8 mouse cellular contexts compared by ENCODE assay signal in the genomic region with DNA sequence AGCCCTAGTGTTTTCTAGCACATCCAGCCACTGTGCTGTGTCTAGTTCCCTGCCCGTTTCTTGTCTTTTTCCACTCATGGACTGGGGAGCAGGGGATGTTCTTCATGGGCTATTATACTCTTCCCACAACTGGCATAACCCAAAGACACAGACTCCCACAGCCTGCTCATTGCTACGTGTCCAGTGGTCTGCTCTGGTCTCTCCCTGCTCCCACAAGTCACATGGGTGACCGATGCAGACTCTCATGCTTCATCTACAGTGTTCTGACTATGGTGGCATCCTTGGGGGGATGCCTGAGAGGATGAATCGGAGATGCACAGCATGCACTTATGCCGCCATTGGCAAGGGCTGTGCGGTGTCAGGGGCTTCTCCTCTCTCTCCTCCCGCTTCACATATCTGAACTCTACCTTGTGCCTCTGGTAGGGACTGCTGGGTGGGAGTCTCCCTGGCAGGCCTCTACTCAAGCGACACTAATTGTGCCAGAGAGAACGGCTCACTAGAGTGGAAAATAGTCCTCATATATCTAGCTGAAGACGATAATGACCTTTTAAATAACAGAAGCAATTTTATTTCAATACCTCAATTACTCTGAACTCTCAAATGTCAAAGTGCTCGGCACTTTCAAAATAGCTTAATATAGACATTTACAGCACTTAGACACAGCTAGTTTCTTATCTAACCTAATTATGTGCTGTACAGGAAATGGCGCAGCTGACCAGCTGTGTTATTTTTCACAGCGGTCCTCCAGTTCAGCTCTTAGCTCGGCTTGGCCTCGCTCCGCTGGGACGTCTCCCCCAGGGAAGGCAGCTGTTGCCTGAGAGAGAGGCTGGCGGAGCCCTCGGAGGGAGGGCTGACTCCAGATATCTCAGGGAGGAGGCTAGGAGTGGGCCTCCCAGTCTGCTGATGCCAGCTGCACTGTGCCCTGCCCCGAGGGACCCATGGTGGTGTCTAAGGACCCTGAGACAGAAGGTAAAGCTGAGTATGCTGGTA. TPM values are rescaled to one million over a fixed set of nuclear protein-coding genes. Genes with fewer than 3 reads are reported as not detected.
A peak's percentile ranks its signal among the peaks of the same experiment; 100 is the strongest.
DNase-seq lines count a peak whose midpoint lies in the region; ATAC-seq and TF ChIP-seq lines count a peak whose summit lies in the region.

No protein-coding gene starts in this region.

- TF ChIP-seq POLR2A in lung, adult 2 months (IDR thresholded peaks at IDR 0.05; ENCODE audit: borderline replicate concordance, extremely low read depth, low read depth, low read length), result no peak

- no peaks in the 10 kb centered on the region for H3K27me3 ChIP-seq in forebrain, embryonic 16.5 days (replicated peaks; ENCODE audit: control insufficient read depth, insufficient read depth, low read length)
- H3K27me3 ChIP-seq in neural tube, embryonic 12.5 days (replicated peaks), result no peaks in the 10 kb centered on the region

- WGBS in lung, adult 2 months, result 47% methylated on average over 20 of the region's 20 CpGs
- WGBS in forebrain, embryonic 16.5 days, result 41% methylated on average over 20 of the region's 20 CpGs
- WGBS in neural tube, embryonic 12.5 days, result 46% methylated on average over 20 of the region's 20 CpGs

- no peak for TF ChIP-seq CTCF in lung, adult 2 months (IDR thresholded peaks at IDR 0.05; ENCODE audit: insufficient read depth, low read length)

- H3K9me3 ChIP-seq in forebrain, embryonic 16.5 days (ENCODE audit: control insufficient read depth, low read length), result no peaks in the 10 kb centered on the region
- no peaks in the 10 kb centered on the region for H3K9me3 ChIP-seq in neural tube, embryonic 12.5 days

- no peaks in the 10 kb centered on the region for H3K36me3 ChIP-seq in forebrain, embryonic 16.5 days (ENCODE audit: control insufficient read depth, insufficient read depth)
- no peaks in the 10 kb centered on the region for H3K36me3 ChIP-seq in neural tube, embryonic 12.5 days

- ATAC-seq in forebrain, embryonic 16.5 days, result peak; percentile 78
- ATAC-seq in neural tube, embryonic 12.5 days (ENCODE audit: low FRiP score, low read depth), result peak; percentile 80

- H3K4me1 ChIP-seq in lung, adult 2 months (ENCODE audit: control insufficient read depth, insufficient read depth, low read length), result no peaks in the 10 kb centered on the region
- H3K4me1 ChIP-seq in forebrain, embryonic 16.5 days (replicated peaks; ENCODE audit: control insufficient read depth, insufficient read depth, low read length), result peaks cover 5% of the 10 kb centered on the region
- peaks cover 15% of the 10 kb centered on the region for H3K4me1 ChIP-seq in neural tube, embryonic 12.5 days

- no peak overlapping the region for H3K9ac ChIP-seq in forebrain, embryonic 16.5 days (replicated peaks; ENCODE audit: low read depth, low read length)
- no peak overlapping the region for H3K9ac ChIP-seq in neural tube, embryonic 12.5 days

- H3K4me3 ChIP-seq in lung, adult 2 months (replicated peaks; ENCODE audit: extremely low read depth, low read depth, low read length), result no peak overlapping the region
- H3K4me3 ChIP-seq in forebrain, embryonic 16.5 days (replicated peaks; ENCODE audit: low read length), result no peak overlapping the region
- H3K4me3 ChIP-seq in neural tube, embryonic 12.5 days, result no peak overlapping the region

- H3K27ac ChIP-seq in forebrain, embryonic 16.5 days (ENCODE audit: low read length), result peak overlapping the region; percentile 26; the same call in 1 of the 2 replicates
- H3K27ac ChIP-seq in neural tube, embryonic 12.5 days, result no peak overlapping the region

- intact Hi-C loops in heart, postnatal 36 days (cut with DNase I), result no loop called here

- no peak overlapping the region for H3K4me2 ChIP-seq in forebrain, embryonic 16.5 days (ENCODE audit: low read length)
- peak overlapping the region; percentile 28; the same call in 1 of the 2 replicates for H3K4me2 ChIP-seq in neural tube, embryonic 12.5 days (replicated peaks)

- DNase-seq in lung, adult 18-20 months, result peak; percentile 18 to 44
- no peak for DNase-seq in lung, adult 2 months
- peak; percentile 57 to 65 for DNase-seq in heart, postnatal 36 days
- peak; percentile 82 to 88 for DNase-seq in kidney, postnatal 4 days
- DNase-seq in frontal cortex, postnatal 14 days (ENCODE audit: low spot score in 2 of 2), result no peak
- no peak for DNase-seq in frontal cortex, adult 2 months (ENCODE audit: extremely low spot score in 1 of 2, low spot score in 1 of 2)

RNA-seq across cellular contexts. Expression of gene Lrrc18, which starts 40.6 kb away (rescaled TPM):
- 2.1 and 2.4 TPM in 2 replicates for polyA plus RNA-seq in lung, adult 2 months (2012; rRNA removed)
- 0.13 and 0.15 TPM in 2 replicates for polyA plus RNA-seq in forebrain, embryonic 16.5 days (2015; fragmentation: Nextera tagmentation; extraction: Ambion mirVana)
- under 1 TPM; 0.35 to 0.36 TPM for total RNA-seq in heart, postnatal 36 days (2021)
- 0.16 and 0.43 TPM in 2 replicates for polyA plus RNA-seq in neural tube, embryonic 12.5 days (2016; fragmentation: Nextera tagmentation; extraction: Ambion mirVana)
- 0.61 and 1.3 TPM in 2 replicates for polyA plus RNA-seq in frontal cortex, adult 2 months (2012; rRNA removed)

Comparison
In these comparisons a context has a peak if more than half of its experiments do, and no peak if none do; other contexts are left out.
1. DNase-seq: peak in lung, adult 18-20 months (2 of 2), heart, postnatal 36 days (2 of 2) and kidney, postnatal 4 days (2 of 2); none in lung, adult 2 months (single experiment), frontal cortex, postnatal 14 days (0 of 2) and frontal cortex, adult 2 months (0 of 2).